Mouse (Mus musculus) midbrain, embryonic 14.5 days (tissue): ENCODE measurements around the gene Gm20696. TPM values are rescaled to one million over a fixed set of nuclear protein-coding genes. Genes with fewer than 3 reads are reported as not detected.

Experiments used
- ATAC-seq: fragments of 200-750 bp; cut with Nextera tagmentation; 2 replicates; pipeline ENCODE4 v1.8.0; 2017; ENCODE audit warnings: moderate number of reproducible peaks, moderate library complexity; ENCODE audit not compliant: low FRiP score, low TSS enrichment
- DNase-seq: peaks from one replicate; pipeline ENCODE4 v3.0.0-alpha.2; 2015
- H3K27ac ChIP-seq: fragments of 300-500 bp; sonication (generic); replicated peaks from 2 replicates; pipeline ENCODE4 v1.5.1; 2014; ENCODE audit warnings: mild to moderate bottlenecking, low read depth, low read length, moderate library complexity
- H3K27me3 ChIP-seq: fragments of 300-500 bp; sonication (generic); 2 replicates; pipeline ENCODE4 v1.6.1; 2014; ENCODE audit warnings: low read length, control low read depth, mixed read lengths; ENCODE audit not compliant: control insufficient read depth, insufficient read depth
- H3K36me3 ChIP-seq: fragments of 300-500 bp; sonication (generic); 2 replicates; pipeline ENCODE4 v1.6.1; 2014; ENCODE audit warnings: low read length, control low read depth; ENCODE audit not compliant: control insufficient read depth, insufficient read depth
- H3K4me1 ChIP-seq: fragments of 300-500 bp; sonication (generic); 2 replicates; pipeline ENCODE4 v1.6.1; 2014; ENCODE audit warnings: mild to moderate bottlenecking, antibody characterized with exemption, low read length, control low read depth; ENCODE audit not compliant: control insufficient read depth, insufficient read depth
- H3K4me2 ChIP-seq: fragments of 300-500 bp; sonication (generic); 2 replicates; pipeline ENCODE4 v1.6.1; 2014; ENCODE audit warnings: mild to moderate bottlenecking, low read length, moderate library complexity
- H3K4me3 ChIP-seq: fragments of 300-500 bp; sonication (generic); replicated peaks from 2 replicates; pipeline ENCODE4 v1.5.1; 2014; ENCODE audit warnings: low read depth, low read length
- H3K9ac ChIP-seq: fragments of 300-500 bp; sonication (generic); replicated peaks from 2 replicates; pipeline ENCODE4 v1.6.1; 2014; ENCODE audit warnings: mild to moderate bottlenecking, low read length, moderate library complexity
- H3K9me3 ChIP-seq: fragments of 300-500 bp; sonication (generic); 2 replicates; pipeline ENCODE4 v1.6.1; 2016; ENCODE audit warnings: low read length, control low read depth, mixed read lengths; ENCODE audit not compliant: control insufficient read depth
- WGBS: fragments of 180-500 bp; shearing (Covaris S2); extraction: QIAGEN DNeasy Blood & Tissue Kit; methylation state at CpG from one replicate; pipeline ENCODE4 v1.1.7; 2014; 5-methylcytosine and 5-hydroxymethylcytosine counted together
- polyA plus RNA-seq: library from polyadenylated mRNA; unstranded; fragments of >200 nt; fragmentation: Nextera tagmentation; extraction: Ambion mirVana; gene quantifications from 2 replicates; pipeline ENCODE4 v1.2.1, GENCODE M21; 2014

The Gm20696 gene
- polyA plus RNA-seq, 1 experiment from 2014 or later = 4.0 TPM

DNA sequence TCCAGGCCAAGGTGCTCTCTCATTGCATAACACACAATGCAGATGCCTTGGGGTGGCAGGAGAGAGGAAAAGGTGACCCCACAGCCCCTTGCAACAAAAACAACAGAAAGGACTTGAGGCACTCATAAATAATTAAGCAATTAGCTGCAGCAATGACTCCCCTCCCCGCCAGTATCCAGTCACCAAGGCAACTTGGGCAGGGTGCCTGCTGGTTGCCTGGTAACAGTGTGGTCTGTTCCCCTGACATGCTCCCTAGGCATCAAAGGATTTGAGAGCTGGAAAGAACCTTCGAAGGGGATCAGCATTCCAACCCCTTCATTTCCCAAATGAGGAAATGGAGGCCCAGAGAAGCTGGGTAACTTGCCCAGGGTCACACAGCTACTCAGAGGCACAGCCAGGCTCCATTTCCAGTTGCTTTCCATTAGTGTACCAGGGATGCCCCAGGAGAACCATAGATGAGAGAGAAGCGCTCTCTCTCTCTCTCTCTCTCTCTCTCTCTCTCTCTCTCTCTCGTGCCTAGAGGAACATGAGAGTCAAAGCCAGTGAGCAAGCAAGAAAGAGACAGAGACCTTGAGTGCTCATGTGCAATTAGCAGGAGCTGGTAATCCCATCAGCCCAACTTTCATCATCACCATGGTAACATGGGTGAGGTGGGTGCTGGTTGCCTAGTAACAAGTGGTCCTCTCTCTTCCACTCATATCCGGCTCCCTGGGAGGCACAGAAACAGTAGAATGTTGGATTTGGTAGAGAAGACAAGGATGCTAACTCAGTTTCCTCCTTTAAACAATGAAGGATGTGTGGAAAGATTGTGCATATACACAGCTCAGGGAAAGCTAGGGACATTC is 3.1 kb upstream of the Gm20696 start:
- DNase-seq = peak; percentile 87
- H3K9ac ChIP-seq = no peak overlapping the region
- H3K4me1 ChIP-seq = peaks cover 45% of the 10 kb centered on the region
- ATAC-seq = peak; percentile 80
- 13% methylated on average over 5 of the region's 5 CpGs for WGBS
- H3K9me3 ChIP-seq = no peaks in the 10 kb centered on the region
- H3K4me2 ChIP-seq = peak overlapping the region; percentile 25
- no peaks in the 10 kb centered on the region; the same call in 1 of the 2 replicates for H3K27me3 ChIP-seq
- peak overlapping the region; percentile 62 for H3K27ac ChIP-seq
- no peak overlapping the region for H3K4me3 ChIP-seq
- no peaks in the 10 kb centered on the region for H3K36me3 ChIP-seq

DNA sequence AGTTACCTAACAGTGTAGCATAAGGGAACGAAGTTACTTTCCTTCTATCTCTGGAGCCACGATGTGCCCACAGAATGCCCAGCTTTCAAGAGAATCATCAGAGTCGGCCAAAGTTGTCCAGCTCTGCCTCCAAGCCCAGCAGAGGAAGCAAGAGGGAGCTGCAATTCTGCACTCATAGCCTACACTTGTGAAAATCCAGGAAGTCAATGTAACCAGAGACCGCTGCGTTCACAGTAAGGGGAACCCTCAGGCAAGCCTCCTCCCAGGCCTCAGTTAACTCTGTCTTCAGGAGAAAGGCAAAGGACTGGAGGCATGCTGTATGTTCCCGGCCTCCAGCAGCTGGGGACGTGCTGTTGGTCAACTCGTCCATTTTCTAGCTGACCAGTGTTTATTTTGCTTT is 693 bp upstream of the Gm20696 start:
- H3K9ac ChIP-seq = no peak overlapping the region
- peak overlapping the region; percentile 70 for H3K4me3 ChIP-seq
- peaks cover 51% of the 10 kb centered on the region for H3K4me1 ChIP-seq
- no peak for ATAC-seq
- peak; percentile 29 for DNase-seq
- H3K4me2 ChIP-seq = peak overlapping the region; percentile 97
- H3K27me3 ChIP-seq = peaks cover 3% of the 10 kb centered on the region; the same call in 1 of the 2 replicates
- H3K9me3 ChIP-seq = no peaks in the 10 kb centered on the region
- H3K27ac ChIP-seq = 0 out of 2 replicates have a peak overlapping the region, but pooled peaks have one; percentile 72
- no peaks in the 10 kb centered on the region for H3K36me3 ChIP-seq
- WGBS = 56% methylated on average over 8 of the region's 8 CpGs

DNA sequence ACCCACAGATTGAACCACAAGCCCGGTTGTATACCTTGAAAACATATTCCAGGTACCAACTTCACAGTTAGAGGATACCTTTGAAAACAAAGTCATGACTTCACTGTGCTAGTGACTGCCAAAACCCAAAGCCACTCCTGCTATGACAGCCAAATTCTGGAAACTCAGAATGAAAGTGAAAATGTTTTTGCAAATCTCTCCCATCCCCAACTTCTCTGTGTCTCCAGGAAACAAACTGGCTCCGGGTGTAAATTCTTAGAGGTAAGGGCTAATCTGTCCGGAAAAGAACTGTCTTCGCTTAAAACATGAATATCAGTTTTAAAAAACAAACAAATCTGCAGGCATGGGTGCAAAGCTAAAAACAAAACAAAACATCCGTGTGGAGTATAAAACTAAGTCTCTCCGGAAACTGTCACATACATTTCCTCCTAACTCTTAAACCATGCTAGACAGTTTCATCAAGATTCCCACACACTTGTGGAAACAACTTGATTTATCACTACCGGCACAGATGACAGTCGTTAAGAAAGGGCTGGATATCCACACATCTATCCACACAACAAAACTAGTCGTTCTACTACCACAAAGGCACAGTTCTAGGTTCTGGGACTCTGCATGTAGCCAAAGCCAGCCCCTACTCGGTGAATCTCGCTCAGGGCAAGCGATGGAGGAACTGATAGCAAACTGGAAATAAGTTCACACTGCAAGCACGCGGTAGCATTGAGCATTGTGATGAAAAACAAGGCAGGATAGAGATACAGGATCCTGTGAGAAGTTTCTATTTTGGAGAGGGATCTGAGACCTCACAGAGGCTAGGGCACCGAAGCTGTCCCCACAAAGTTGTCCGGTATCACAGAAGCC is 910 bp downstream of the Gm20696 start:
- H3K9ac ChIP-seq = peak overlapping the region; percentile 86

DNA sequence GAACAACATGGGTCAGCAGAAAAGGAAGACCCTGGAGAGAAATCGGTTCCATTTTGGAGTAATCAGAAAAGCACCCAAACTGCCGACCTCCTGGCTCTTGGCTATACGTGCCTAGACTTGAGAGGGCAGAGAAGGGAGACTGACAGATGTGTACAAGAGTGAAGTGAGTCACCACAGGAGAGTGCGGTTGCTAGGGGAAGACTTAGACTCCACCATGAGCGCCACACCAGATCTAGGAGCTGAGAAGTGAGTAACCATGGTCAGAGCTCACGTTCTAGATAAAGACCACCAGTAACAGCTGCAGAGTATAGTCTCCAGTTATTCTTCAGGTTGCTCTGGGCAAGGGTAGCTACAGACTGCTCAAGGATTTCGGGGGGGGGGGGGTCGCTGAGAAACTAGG is 3.4 kb downstream of the Gm20696 start:
- no peak for ATAC-seq
- Histone ChIP-seq H3K4me2 (no peak overlapping the region), H3K36me3 (no peaks in the 10 kb centered on the region), H3K27me3 (peaks cover 3% of the 10 kb centered on the region; the same call in 1 of the 2 replicates), H3K9me3 (no peaks in the 10 kb centered on the region), H3K27ac (no peak overlapping the region), H3K4me3 (no peak overlapping the region), H3K9ac (no peak overlapping the region), H3K4me1 (peaks cover 22% of the 10 kb centered on the region)
- WGBS = 73% methylated on average over 8 of the region's 8 CpGs
- no peak for DNase-seq

More for the DNA sequence above, 910 bp downstream of the Gm20696 start:
- peaks cover 3% of the 10 kb centered on the region; the same call in 1 of the 2 replicates for H3K27me3 ChIP-seq
- no peaks in the 10 kb centered on the region for H3K36me3 ChIP-seq
- H3K9me3 ChIP-seq = no peaks in the 10 kb centered on the region
- DNase-seq = no peak
- ATAC-seq = no peak
- H3K4me2 ChIP-seq = peak overlapping the region; percentile 97
- H3K4me1 ChIP-seq = peaks cover 46% of the 10 kb centered on the region
- H3K27ac ChIP-seq = peak overlapping the region; percentile 72
- WGBS = 34% methylated on average over 16 of the region's 16 CpGs
- H3K4me3 ChIP-seq = peak overlapping the region; percentile 70

DNA sequence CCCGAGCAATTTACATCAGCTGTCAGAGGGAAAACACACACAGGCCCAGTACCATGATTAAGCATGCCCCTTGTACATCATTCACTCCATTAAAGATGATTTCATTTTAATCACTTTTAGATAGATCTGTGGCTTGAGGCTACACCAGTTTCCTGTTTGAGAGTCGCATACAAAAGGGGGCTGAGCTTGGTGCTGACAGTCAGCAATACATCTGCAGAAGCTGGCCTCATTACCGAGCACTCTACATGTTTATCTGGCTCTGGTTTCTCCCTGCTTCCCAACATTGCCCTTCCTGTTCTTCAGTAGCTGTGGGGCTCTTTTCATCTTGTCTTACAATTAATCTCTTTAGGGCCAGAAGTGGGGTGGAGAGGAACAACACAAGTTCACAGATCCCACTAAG is 6.2 kb downstream of the Gm20696 start:
- no peak; the same call in 1 of the 2 replicates for ATAC-seq
- WGBS = 37% methylated on average over 3 of the region's 3 CpGs
- Histone ChIP-seq H3K27ac (peak overlapping the region; percentile 14; the same call in 1 of the 2 replicates), H3K4me2 (no peak overlapping the region), H3K9me3 (no peaks in the 10 kb centered on the region), H3K4me1 (peaks cover 11% of the 10 kb centered on the region; the same call in 1 of the 2 replicates), H3K36me3 (no peaks in the 10 kb centered on the region), H3K27me3 (peaks cover 3% of the 10 kb centered on the region; the same call in 1 of the 2 replicates), H3K9ac (no peak overlapping the region), H3K4me3 (no peak overlapping the region)
- peak; percentile 56 for DNase-seq

DNA sequence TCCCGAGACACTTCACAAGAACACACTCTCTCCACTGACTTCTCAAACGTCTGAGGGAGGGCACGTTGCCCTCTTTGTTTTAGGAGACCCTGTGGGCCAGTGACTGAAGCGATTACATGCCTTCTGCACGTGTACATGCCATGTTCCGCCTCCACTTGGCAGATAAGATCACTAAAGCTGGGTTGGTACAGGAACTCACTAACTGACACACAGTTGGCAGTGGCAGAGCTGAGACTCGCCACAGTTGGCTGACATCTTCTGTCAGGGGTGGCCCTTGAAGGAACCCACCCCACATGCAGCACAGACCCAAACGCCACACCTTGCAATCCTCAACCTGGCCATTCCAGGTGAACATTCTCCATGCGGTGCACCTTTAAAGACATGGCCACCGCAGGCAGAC is 8.0 kb downstream of the Gm20696 start:
- no peak overlapping the region for H3K4me2 ChIP-seq
- peaks cover 4% of the 10 kb centered on the region; the same call in 1 of the 2 replicates for H3K4me1 ChIP-seq
- no peak overlapping the region for H3K9ac ChIP-seq
- no peaks in the 10 kb centered on the region for H3K9me3 ChIP-seq
- 87% methylated on average over 10 of the region's 10 CpGs for WGBS
- no peak for DNase-seq
- H3K36me3 ChIP-seq = no peaks in the 10 kb centered on the region
- H3K27ac ChIP-seq = no peak overlapping the region
- ATAC-seq = no peak
- H3K27me3 ChIP-seq = no peaks in the 10 kb centered on the region
- H3K4me3 ChIP-seq = no peak overlapping the region

DNA sequence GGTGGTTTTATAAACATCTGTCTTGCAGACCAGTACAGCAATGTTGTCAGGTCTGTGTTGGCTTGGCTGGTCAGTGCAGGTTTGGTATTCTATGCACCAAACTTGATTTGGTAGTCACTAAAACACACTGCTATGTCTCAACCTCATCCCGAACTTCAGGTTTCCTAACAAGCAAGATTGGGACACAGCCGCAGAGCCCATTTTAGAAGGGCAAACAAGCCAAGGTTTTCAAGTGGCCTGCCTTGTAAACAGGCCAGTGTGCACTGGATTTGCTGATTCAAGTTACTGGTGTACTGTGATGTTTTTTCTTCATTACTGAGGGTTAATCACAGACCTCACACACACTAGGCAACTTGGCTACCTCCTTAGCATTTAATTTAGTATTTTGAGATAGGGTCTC is 10.5 kb downstream of the Gm20696 start:
- WGBS = 93% methylated on average over 2 of the region's 2 CpGs
- DNase-seq (no peak), ATAC-seq (no peak)
- Histone ChIP-seq H3K27me3 (no peaks in the 10 kb centered on the region), H3K4me3 (no peak overlapping the region), H3K27ac (no peak overlapping the region), H3K9ac (no peak overlapping the region), H3K4me1 (peaks cover 7% of the 10 kb centered on the region; the same call in 1 of the 2 replicates), H3K9me3 (no peaks in the 10 kb centered on the region), H3K36me3 (no peaks in the 10 kb centered on the region), H3K4me2 (no peak overlapping the region)

DNA sequence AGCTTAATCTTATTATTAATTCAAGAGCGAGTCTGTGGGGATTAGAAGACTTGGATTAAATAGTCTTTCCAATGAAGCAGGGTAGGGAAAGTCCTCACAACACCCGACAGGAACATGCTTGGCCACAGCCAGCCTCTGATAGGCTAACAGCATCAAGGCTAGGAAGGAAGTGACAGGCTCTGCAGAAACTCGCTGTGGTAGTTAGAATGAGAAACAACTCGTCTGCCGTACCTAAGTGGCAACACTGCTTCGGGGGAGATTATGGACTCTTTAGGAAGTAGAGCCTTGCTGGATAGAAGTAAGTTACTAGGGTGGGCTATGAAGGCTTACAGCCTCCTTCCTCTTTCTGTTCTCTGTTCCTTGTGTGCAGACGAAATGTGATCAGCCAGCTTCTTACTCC is 11.1 kb downstream of the Gm20696 start:
- WGBS = 42% methylated on average over 7 of the region's 7 CpGs
- no peak for ATAC-seq
- no peak overlapping the region for H3K27ac ChIP-seq
- no peak overlapping the region for H3K4me2 ChIP-seq
- H3K27me3 ChIP-seq = no peaks in the 10 kb centered on the region
- no peaks in the 10 kb centered on the region for H3K9me3 ChIP-seq
- no peak for DNase-seq
- H3K36me3 ChIP-seq = no peaks in the 10 kb centered on the region
- H3K4me3 ChIP-seq = no peak overlapping the region
- peaks cover 7% of the 10 kb centered on the region; the same call in 1 of the 2 replicates for H3K4me1 ChIP-seq
- H3K9ac ChIP-seq = no peak overlapping the region
